Mouse (Mus musculus) MEL-GATA-1-ER (cell line): ENCODE data around the gene Gm29133.
A peak's percentile ranks its signal among the peaks of the same experiment; 100 is the strongest.

ENCODE experiments used
- DNase-seq: peaks from one replicate; pipeline ENCODE4 v3.0.0-alpha.2; 2012; ENCODE audit warnings: low read depth; ENCODE audit errors: extremely low read depth

Gene Gm29133

DNA sequence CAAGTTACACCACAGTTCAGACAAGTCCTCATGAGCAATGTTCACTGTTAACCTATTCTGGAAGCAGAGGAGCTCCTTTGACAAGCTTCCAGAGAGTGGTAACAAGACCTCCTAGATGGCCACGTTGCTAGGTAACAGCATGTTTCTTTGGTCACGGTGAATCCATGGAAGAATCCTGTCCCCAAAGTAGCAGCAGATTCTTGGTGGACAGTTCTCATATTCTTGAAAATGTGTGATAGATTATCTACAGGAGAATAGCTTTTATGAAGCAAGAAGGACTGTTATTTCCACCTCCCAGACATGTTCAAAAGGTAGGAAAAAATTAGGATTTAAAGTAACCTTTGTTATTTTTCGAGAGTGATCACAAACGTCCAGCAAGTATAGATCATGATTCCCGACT is at the start of gene Gm29133:
Gm29133 (plus strand) TSS at position 301 of the 400 bp plus-strand sequence.
- no peak for DNase-seq

DNA sequence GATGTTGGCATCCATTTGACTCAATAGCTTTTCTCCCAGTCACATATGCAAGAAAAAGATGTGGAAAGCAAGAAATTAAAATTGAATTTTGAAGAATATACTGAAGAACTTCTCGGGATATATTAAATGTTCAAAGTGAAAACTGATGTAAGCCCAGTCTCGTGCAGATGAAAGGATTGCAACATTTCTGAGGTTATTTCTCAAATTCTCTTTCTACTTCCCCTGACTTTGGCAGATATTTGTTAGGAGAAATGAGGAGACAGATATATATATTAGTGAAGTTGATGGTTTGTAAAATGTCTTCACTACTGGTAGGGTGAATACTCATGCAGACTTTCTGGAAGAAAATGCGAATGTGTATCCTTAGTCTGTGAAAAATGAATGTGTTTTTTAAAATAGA is 48.9 kb upstream of the Gm29133 start:
- no peak for DNase-seq

DNA sequence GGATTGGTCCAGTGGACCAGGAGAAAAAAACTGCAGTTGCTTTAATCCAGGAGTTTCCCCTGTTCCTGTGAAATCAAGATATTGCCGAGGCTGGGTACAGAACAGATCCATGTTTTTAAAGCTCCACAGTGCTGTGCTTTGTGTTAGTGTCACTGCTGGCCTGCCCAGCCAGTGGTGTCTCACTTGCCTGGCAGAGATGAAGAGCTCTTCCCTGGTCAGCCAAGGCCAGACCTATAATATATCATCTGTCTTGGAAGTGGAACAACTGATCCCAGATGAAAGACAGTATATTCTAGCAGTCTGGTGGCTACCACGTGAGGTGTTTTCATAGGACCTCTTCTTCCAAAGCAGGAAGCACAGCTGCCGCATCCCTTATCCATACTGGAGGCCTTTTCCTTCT is 46.7 kb upstream of the Gm29133 start:
- no peak for DNase-seq

DNA sequence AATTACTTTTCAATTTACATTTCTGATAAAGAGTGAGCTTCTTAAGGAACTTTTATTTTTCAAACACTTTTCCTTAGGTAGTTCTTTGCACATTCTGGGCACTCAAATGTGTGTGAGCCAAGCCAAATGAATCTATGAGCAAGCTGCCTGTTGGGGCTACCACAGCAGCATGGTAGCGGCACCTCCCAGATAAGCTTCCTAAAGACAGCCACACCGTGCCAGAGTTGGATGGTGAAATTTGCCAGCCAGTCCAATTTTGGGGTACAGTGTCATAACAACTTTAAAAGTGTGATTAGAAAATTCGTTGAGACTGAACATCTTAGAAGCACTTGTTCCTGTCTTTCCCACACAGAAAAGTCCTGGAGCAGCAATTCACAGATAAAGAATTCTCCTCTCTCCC is 41.5 kb upstream of the Gm29133 start:
- DNase-seq, result no peak

DNA sequence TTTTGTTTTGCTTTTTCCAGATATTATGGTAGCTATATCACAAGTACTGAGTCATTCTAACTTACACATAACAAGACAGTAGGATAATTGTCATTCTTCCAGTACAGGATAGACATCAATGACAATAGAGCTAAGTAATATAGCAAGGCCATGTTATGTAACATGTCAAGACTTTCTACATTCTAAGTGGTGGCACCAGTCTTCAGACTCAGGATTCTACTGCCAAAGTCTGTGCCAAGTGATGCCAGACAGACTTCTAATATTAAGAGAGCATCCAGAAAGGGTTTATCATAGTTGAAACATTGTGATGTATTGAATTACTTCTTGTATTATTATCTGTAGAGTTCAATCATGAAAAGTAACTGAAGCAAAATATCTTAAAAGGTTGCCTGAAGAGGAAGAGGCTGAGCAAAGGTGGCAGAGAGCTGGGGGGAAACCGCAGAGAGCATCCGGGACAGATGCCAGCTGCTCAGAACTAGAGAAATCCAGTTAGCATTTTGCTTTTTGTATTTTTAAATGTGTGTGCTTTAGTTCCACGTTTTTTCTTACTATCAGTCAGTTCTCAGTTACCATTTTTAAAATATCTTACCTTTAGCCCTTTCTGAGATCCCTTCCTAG is 34.2 kb upstream of the Gm29133 start:
- no peak for DNase-seq

DNA sequence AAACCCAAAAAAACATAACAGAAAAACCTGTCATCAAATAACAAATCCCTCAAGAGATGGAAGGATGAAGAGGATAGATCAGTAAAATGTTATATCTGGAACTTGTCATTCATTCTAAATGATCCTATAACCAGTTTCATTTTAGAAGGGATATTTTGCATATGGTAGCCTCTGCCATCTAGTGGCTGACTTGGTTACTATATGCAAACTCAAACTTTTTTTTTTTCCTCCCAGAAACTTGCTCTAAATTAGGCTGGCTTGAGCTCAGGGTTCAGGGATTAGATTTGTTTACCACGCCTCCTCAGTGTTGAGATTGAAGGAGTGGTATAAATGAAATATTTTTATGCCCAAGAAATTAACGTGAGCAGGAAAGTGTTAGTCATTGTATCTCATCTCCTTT is 27.3 kb upstream of the Gm29133 start:
- DNase-seq, result peak; percentile 26

DNA sequence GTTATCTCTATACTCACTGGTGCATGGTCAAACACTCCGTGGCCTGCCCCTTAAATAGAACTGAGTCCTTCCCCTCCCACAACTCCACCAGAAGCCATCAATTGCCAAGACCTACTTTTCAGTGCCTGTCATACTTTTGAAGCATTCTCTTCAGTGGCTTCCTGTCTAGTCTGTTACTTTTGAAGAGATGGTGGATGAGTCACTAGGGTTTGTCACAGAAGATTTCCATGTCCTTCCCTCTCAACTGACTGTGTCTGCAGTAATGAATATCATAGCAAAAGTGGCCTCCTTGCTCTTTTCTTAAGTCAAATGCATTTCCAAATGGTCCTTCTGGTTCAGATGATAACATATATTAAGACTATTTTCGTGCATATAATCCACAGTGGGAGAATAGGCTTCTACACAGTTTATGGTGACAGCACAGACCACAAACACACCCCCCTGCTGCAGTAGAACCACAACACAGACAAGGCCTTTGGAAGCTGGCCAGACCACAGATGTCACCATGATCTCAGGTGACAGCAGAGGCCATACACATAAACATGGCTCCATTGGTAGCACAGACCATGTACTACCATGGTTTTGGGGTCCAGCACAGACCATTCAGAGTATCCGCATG is 16.9 kb upstream of the Gm29133 start:
- peak; percentile 60 for DNase-seq

DNA sequence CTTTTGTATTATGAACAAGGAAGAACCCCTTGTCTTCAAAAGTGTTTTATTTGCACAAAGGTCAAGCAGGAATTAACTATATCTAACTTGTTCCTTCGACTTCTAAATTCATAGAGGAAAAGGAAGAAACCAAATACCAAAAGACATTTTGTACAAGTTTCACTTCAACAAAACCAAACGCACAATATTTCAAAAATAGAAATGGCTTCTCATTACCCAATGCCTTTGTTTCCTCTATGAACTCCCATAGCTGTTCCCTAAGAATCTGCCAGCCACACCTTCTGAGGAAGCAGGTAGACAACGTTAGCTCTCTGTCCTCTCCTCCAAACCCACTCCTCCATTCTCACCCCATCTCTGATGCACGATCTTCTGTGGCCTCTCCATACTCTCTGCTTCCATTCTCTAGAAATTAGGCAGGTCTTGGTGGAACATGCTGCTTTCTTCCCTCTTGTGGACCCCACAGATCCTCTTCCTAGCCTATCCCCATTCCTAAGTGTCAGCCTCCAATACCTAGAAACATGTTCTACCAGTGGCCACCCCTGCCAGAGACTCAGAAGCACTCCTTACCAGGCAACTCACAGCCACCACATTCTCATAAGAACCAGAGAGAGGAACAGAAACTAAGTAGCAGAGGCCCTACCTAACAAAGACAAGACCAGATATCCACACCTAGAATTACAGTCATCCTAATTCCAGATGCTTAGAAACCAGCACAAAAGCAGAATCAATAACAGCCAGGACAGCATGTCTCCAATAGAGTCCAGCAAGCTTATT is 4.1 kb upstream of the Gm29133 start:
- DNase-seq, result no peak

DNA sequence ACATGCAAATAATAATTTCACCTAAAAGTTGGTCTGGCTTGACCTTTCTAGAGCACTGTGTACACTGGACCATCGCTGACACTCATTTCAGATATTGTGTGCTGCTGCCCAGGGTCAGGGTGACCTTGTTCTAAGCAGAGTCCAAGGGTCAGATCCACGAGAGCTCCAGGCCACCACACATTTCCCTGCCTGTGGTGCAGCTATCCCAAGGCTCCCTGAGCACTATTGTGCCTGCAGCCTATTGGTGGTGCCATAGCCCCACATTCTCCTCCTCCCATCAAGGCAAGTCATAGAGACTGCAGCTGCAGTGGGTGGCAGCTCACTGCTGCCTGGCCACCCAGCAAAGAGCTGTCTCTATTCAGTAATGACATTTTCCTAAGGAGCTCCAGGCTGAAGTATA is 2.7 kb upstream of the Gm29133 start:
- no peak for DNase-seq

DNA sequence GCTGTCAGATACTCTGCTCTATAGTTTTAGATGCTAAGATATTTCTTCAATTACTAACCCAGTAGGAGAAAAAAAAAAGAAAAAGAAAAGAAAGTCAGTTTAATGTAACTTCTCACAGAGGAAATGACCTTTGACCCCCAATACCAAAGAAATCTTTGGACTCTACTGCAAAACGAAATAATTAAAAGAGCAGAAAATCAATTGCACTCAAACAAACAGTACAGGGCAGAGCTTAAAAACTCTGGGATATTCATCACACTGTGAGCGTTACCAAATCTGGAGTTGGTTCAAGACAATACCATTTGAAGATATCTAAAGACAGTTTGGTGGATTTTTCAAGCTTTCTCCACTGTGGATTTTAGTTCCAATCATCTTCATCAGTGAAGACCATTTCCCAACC is 15.4 kb downstream of the Gm29133 start:
- DNase-seq, result no peak

DNA sequence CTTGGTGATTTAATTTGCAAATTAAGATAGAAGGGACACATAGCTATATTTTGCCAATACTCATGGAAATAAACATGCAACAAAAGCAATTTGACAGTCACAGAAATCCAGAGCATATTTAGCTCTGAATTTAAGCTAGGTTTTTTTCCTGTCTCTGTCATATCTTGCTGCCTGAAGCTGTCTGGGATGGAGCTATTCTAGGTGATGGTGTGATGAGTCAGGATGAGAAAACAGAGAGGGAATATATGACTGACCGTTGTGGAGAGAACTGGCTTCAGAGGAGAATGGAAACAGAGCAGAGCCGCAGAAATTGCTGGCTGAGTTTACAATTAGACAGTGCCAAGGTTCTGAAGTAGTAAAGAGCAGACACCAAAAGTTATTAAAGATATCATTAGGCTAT is 26.3 kb downstream of the Gm29133 start:
- no peak for DNase-seq

DNA sequence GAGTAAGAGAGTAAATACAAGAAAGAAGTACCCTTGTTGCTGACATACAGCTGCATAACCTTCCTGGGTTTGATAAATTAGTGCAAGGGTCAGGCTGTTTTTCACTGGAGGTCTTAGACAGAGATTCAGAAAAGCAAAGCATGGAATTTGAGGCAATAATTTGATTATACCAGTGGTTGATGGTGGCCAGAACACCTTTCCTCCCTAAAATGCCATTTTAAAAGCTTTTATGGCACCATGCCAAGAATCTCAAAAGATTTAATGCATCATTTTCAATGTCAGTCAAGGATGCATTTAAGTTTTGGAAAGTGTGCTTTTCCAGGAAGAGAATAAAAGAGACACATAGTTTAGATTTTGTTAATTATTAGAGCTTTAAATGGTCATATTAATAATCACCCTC is 60.0 kb downstream of the Gm29133 start:
- DNase-seq, result no peak

DNA sequence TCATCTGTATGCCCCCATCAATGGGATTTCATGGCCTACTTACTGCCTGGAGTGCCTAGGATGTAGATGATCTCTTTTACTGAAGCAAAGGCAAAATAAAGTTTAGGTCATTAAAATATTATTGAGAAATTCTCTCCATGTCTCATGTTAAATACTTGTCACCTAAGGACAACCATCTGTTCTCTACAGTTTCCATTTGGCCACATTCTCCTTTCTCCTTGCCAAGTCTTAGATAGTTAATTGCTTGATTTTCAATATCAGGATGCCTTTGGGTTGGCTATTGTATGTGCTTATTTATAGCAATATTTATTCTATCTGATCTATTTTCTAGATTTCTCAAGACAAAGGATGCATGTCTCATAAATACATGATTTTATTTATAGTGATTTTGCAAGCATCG is 75.9 kb downstream of the Gm29133 start:
- no peak for DNase-seq

DNA sequence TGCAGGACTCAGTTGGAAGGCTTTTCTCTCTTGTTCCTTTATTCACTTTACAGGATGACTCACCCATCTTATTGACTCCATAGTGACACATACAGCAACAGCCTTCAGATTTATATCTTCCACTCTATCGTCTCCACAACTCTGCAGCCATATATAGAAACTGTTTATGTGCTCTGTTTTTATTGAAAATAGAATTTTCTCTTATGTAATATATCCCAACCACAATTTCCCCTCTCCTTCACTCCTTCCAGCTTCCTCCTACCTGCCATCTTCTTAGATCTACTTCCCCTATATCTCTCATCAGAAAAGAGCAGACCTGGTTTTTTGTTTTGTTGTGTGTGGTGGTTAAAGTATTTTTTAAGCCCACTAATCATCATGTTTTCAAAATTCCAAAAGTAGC is 76.5 kb downstream of the Gm29133 start:
- no peak for DNase-seq

DNA sequence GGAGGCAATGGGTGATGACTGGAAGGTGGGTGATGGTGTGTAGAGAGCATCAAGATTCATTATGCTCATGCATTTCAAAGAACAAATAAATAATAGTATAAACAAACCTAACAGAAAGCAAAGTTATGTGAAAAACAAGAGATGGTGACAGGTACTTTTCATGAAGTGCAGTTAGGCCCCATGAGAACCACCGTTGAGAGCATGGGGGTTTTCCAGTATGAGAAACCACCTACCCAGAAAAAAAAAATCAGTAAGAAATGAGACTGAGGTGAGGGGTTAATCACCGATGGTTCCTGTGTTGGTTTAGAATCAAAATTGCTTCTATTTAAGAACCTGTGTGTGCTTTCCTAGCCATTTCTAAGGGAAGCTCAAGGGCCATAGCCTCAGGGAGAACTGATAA is 86.8 kb downstream of the Gm29133 start:
- no peak for DNase-seq

DNA sequence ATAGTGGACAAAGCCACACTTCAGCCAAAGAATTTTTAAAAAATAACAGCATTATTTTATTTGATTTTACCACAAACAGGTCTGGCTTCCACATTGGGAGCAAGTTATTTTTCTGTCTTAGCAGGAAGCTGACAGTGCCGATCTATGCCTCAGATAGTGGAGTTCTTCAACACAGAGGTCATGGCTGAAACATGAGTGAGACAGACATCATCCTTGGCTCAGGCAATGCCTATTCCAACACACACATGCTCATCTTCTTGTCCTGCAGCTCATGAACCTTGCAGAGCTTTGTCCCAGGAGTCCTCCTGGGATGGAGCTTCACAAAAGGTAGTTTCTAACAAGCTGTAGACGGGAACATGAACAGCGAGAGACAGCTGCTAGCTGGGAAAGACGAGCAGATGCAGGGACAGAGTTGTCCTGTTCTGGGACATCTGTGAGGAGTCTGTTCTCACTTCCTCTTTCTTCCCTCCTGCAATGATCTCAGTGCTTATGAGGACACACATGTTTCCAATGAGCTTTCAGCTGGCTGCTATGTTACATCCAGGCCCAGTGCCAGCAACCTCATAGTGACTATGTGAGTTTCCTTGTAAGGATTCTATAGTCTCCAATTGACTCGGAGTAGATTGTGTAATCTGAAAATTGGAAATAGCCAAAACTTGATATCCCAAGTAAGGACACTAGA is 87.4 kb downstream of the Gm29133 start:
- peak; percentile 20 for DNase-seq
